Comparison of ENCODE assay signal across 9 mouse cellular contexts in genomic region chr4:126324861-126325260, GRCm38 (mm10). TPM values are rescaled to one million over a fixed set of nuclear protein-coding genes. Genes with fewer than 3 reads are reported as not detected.
DNase-seq lines count a peak whose midpoint lies in the region; ATAC-seq and TF ChIP-seq lines count a peak whose summit lies in the region.
"Had no signal": no experiment of that assay in that cellular context is flagged by ENCODE, and none has a peak within 500 bp of the region (broad histone marks: within the 10 kb centered on the region; RNA-seq: fewer than 3 reads in every experiment).

No protein-coding gene starts in this region.

- 26% methylated on average over 13 of the region's 13 CpGs for WGBS in hindbrain, embryonic 13.5 days
- WGBS in hindbrain, embryonic 11.5 days: 27% methylated on average over 13 of the region's 13 CpGs
- 20% methylated on average over 13 of the region's 13 CpGs for WGBS in embryonic facial prominence, embryonic 14.5 days
- 23% methylated on average over 13 of the region's 13 CpGs for WGBS in limb, embryonic 13.5 days

- H3K9ac ChIP-seq in hindbrain, embryonic 13.5 days: peak overlapping the region; percentile 36
- H3K9ac ChIP-seq in hindbrain, embryonic 11.5 days (ENCODE audit: low read depth, low read length): no peak overlapping the region
- peak overlapping the region; percentile 51 for H3K9ac ChIP-seq in embryonic facial prominence, embryonic 14.5 days (ENCODE audit: low read depth, low read length)
- peak overlapping the region; percentile 57 for H3K9ac ChIP-seq in limb, embryonic 13.5 days
- H3K9ac ChIP-seq: midbrain, embryonic 12.5 days had no signal

- 0 out of 2 replicates have a peak, but pooled peaks cover under 1% of the 10 kb centered on the region for H3K36me3 ChIP-seq in hindbrain, embryonic 13.5 days
- H3K36me3 ChIP-seq in hindbrain, embryonic 11.5 days (ENCODE audit: control insufficient read depth, insufficient read depth, low read length): no peaks in the 10 kb centered on the region
- no peaks in the 10 kb centered on the region for H3K36me3 ChIP-seq in embryonic facial prominence, embryonic 14.5 days (ENCODE audit: control insufficient read depth, insufficient read depth, low read length)
- no peaks in the 10 kb centered on the region; the same call in 1 of the 2 replicates for H3K36me3 ChIP-seq in limb, embryonic 13.5 days
- H3K36me3 ChIP-seq: midbrain, embryonic 12.5 days had no signal

- peaks cover 39% of the 10 kb centered on the region for H3K27me3 ChIP-seq in hindbrain, embryonic 13.5 days
- H3K27me3 ChIP-seq in hindbrain, embryonic 11.5 days (ENCODE audit: control insufficient read depth, insufficient read depth, low read length): peaks cover 8% of the 10 kb centered on the region
- H3K27me3 ChIP-seq in embryonic facial prominence, embryonic 14.5 days (replicated peaks; ENCODE audit: control insufficient read depth, insufficient read depth, low read length): peaks cover 6% of the 10 kb centered on the region; the same call in 1 of the 2 replicates
- peaks cover 18% of the 10 kb centered on the region; the same call in 1 of the 2 replicates for H3K27me3 ChIP-seq in limb, embryonic 13.5 days

- H3K27ac ChIP-seq in hindbrain, embryonic 13.5 days: no peak overlapping the region
- H3K27ac ChIP-seq in hindbrain, embryonic 11.5 days (ENCODE audit: low read depth, low read length): no peak overlapping the region
- H3K27ac ChIP-seq in embryonic facial prominence, embryonic 14.5 days (replicated peaks; ENCODE audit: low read depth, low read length): peak overlapping the region; percentile 73
- H3K27ac ChIP-seq in limb, embryonic 13.5 days: peak overlapping the region; percentile 73
- H3K27ac ChIP-seq: midbrain, embryonic 12.5 days had no signal

- DNase-seq in hindbrain, embryonic 11.5 days (ENCODE audit: low spot score): no peak
- DNase-seq in brain, embryonic 14.5 days (ENCODE audit: low read depth): peak; percentile 57
- peak; percentile 70 for DNase-seq in embryonic facial prominence, embryonic 14.5 days (ENCODE audit: low spot score)
- no peak for DNase-seq in c-Kit-positive CD71-positive TER-119-positive erythroid progenitor cells, embryonic 14.5 days (ENCODE audit: low spot score)
- no peak for DNase-seq in adrenal gland, postnatal 10 days
- no peak for DNase-seq in embryo, embryonic 9.5 days (ENCODE audit: extremely low spot score)

- ATAC-seq in hindbrain, embryonic 13.5 days (ENCODE audit: low FRiP score): no peak
- no peak for ATAC-seq in hindbrain, embryonic 11.5 days (ENCODE audit: low FRiP score)
- peak; percentile 23; the same call in 1 of the 2 replicates for ATAC-seq in embryonic facial prominence, embryonic 14.5 days (ENCODE audit: low read depth)
- peak; percentile 30; the same call in 1 of the 2 replicates for ATAC-seq in limb, embryonic 13.5 days (ENCODE audit: low FRiP score, low read depth)

- TF ChIP-seq POLR2A in brain, embryonic 14.5 days (IDR thresholded peaks at IDR 0.05; ENCODE audit: borderline replicate concordance, extremely low read depth, insufficient read depth, insufficient read length, poor library complexity, severe bottlenecking): no peak

- peaks cover 30% of the 10 kb centered on the region for H3K4me1 ChIP-seq in hindbrain, embryonic 13.5 days (replicated peaks)
- H3K4me1 ChIP-seq in hindbrain, embryonic 11.5 days (replicated peaks; ENCODE audit: control insufficient read depth, insufficient read depth, low read length): no peaks in the 10 kb centered on the region
- peaks cover 26% of the 10 kb centered on the region for H3K4me1 ChIP-seq in embryonic facial prominence, embryonic 14.5 days (ENCODE audit: control insufficient read depth, insufficient read depth, low read length)
- peaks cover 35% of the 10 kb centered on the region for H3K4me1 ChIP-seq in limb, embryonic 13.5 days

- H3K4me2 ChIP-seq in hindbrain, embryonic 13.5 days: 0 out of 2 replicates have a peak overlapping the region, but pooled peaks have one; percentile 20
- H3K4me2 ChIP-seq in hindbrain, embryonic 11.5 days (replicated peaks; ENCODE audit: low read depth, low read length): no peak overlapping the region
- peak overlapping the region; percentile 56 for H3K4me2 ChIP-seq in embryonic facial prominence, embryonic 14.5 days (ENCODE audit: low read depth, low read length)
- peak overlapping the region; percentile 65 for H3K4me2 ChIP-seq in limb, embryonic 13.5 days (replicated peaks)

- H3K4me3 ChIP-seq in hindbrain, embryonic 13.5 days: no peak overlapping the region
- H3K4me3 ChIP-seq in hindbrain, embryonic 11.5 days (ENCODE audit: low read depth, low read length): no peak overlapping the region
- peak overlapping the region; percentile 28; the same call in 1 of the 2 replicates for H3K4me3 ChIP-seq in embryonic facial prominence, embryonic 14.5 days (ENCODE audit: low read depth, low read length)
- peak overlapping the region; percentile 32 for H3K4me3 ChIP-seq in limb, embryonic 13.5 days
- H3K4me3 ChIP-seq: midbrain, embryonic 12.5 days had no signal

- no peak for TF ChIP-seq CTCF in brain, embryonic 14.5 days (IDR thresholded peaks at IDR 0.05; ENCODE audit: borderline replicate concordance, extremely low read depth, insufficient read depth, insufficient read length)

- H3K9me3 ChIP-seq in hindbrain, embryonic 13.5 days: no peaks in the 10 kb centered on the region
- no peaks in the 10 kb centered on the region for H3K9me3 ChIP-seq in hindbrain, embryonic 11.5 days (ENCODE audit: control insufficient read depth, low read length)
- no peaks in the 10 kb centered on the region for H3K9me3 ChIP-seq in embryonic facial prominence, embryonic 14.5 days (ENCODE audit: control insufficient read depth, low read length)
- no peaks in the 10 kb centered on the region for H3K9me3 ChIP-seq in limb, embryonic 13.5 days
- H3K9me3 ChIP-seq: midbrain, embryonic 12.5 days had no signal

RNA-seq across cellular contexts. Expression of gene Tekt2, which starts 0.6 kb away (rescaled TPM):
- polyA plus RNA-seq in hindbrain, embryonic 13.5 days (2015; fragmentation: Nextera tagmentation; extraction: Ambion mirVana): 7.0 and 8.5 TPM in 2 replicates
- polyA plus RNA-seq in hindbrain, embryonic 11.5 days (2014; fragmentation: Nextera tagmentation; extraction: Ambion mirVana): 3.0 and 3.8 TPM in 2 replicates
- polyA plus RNA-seq in brain, embryonic 14.5 days (2012; rRNA removed): 14.8 and 21.6 TPM in 2 replicates
- polyA plus RNA-seq in embryonic facial prominence, embryonic 14.5 days (2014; fragmentation: Nextera tagmentation; extraction: Ambion mirVana): 13.9 and 15.4 TPM in 2 replicates
- 23.6 TPM in 2 replicates for polyA plus RNA-seq in limb, embryonic 13.5 days (2015; fragmentation: Nextera tagmentation; extraction: Ambion mirVana)
- 1 to 10 TPM in 1 of 2 experiments, under 1 TPM in 1; 0.57 to 2.8 TPM for total RNA-seq in adrenal gland, postnatal 10 days (2021)

RNA-seq across cellular contexts. Expression of gene Adprhl2, which starts 3.4 kb away (rescaled TPM):
- 78.2 and 81.6 TPM in 2 replicates for polyA plus RNA-seq in hindbrain, embryonic 13.5 days (2015; fragmentation: Nextera tagmentation; extraction: Ambion mirVana)
- 39.2 and 39.3 TPM in 2 replicates for polyA plus RNA-seq in hindbrain, embryonic 11.5 days (2014; fragmentation: Nextera tagmentation; extraction: Ambion mirVana)
- 67.8 and 81.6 TPM in 2 replicates for polyA plus RNA-seq in brain, embryonic 14.5 days (2012; rRNA removed)
- 49.7 and 60.1 TPM in 2 replicates for polyA plus RNA-seq in embryonic facial prominence, embryonic 14.5 days (2014; fragmentation: Nextera tagmentation; extraction: Ambion mirVana)
- 88.6 and 91.5 TPM in 2 replicates for polyA plus RNA-seq in limb, embryonic 13.5 days (2015; fragmentation: Nextera tagmentation; extraction: Ambion mirVana)
- 10 to 100 TPM; 34.0 to 34.9 TPM for total RNA-seq in adrenal gland, postnatal 10 days (2021)

RNA-seq across cellular contexts. Expression of gene Col8a2, which starts 38.3 kb away (rescaled TPM):
- polyA plus RNA-seq in hindbrain, embryonic 13.5 days (2015; fragmentation: Nextera tagmentation; extraction: Ambion mirVana): 7.6 and 10.1 TPM in 2 replicates
- 15.6 and 17.4 TPM in 2 replicates for polyA plus RNA-seq in hindbrain, embryonic 11.5 days (2014; fragmentation: Nextera tagmentation; extraction: Ambion mirVana)
- 1.5 and 6.4 TPM in 2 replicates for polyA plus RNA-seq in brain, embryonic 14.5 days (2012; rRNA removed)
- polyA plus RNA-seq in embryonic facial prominence, embryonic 14.5 days (2014; fragmentation: Nextera tagmentation; extraction: Ambion mirVana): 78.9 and 83.0 TPM in 2 replicates
- 39.8 and 42.7 TPM in 2 replicates for polyA plus RNA-seq in limb, embryonic 13.5 days (2015; fragmentation: Nextera tagmentation; extraction: Ambion mirVana)
- total RNA-seq in adrenal gland, postnatal 10 days (2021): 1 to 10 TPM; 5.5 to 5.6 TPM

Comparison
In these comparisons a context has a peak if more than half of its experiments do, and no peak if none do; other contexts are left out.
1. ATAC-seq: peak in embryonic facial prominence, embryonic 14.5 days (single experiment) and limb, embryonic 13.5 days (single experiment); none in hindbrain, embryonic 13.5 days (single experiment) and hindbrain, embryonic 11.5 days (single experiment).
2. H3K27ac ChIP-seq: peak in embryonic facial prominence, embryonic 14.5 days (single experiment) and limb, embryonic 13.5 days (single experiment); none in hindbrain, embryonic 13.5 days (single experiment) and hindbrain, embryonic 11.5 days (single experiment).
3. H3K4me3 ChIP-seq: peak in embryonic facial prominence, embryonic 14.5 days (single experiment) and limb, embryonic 13.5 days (single experiment); none in hindbrain, embryonic 13.5 days (single experiment) and hindbrain, embryonic 11.5 days (single experiment).
4. DNase-seq: peak in brain, embryonic 14.5 days (single experiment) and embryonic facial prominence, embryonic 14.5 days (single experiment); none in hindbrain, embryonic 11.5 days (single experiment), c-Kit-positive CD71-positive TER-119-positive erythroid progenitor cells, embryonic 14.5 days (single experiment), adrenal gland, postnatal 10 days (single experiment) and embryo, embryonic 9.5 days (single experiment).